Mouse (Mus musculus) cortical plate, adult 2 months (tissue): ENCODE measurements at regions not wholly inside any gene's neighbourhood (a gene's known extent, or its start where the extent isn't known, plus 50 kb on each side); places are given as distances from the start of the nearest gene placed in this dataset.

Source experiments
- CTCF ChIP-seq: fragments of 200-500 bp; IDR thresholded peaks from 2 replicates; pipeline ENCODE4 v1.5.1; 2011; ENCODE audit warnings: mild to moderate bottlenecking, control low read depth, low read length; ENCODE audit not compliant: insufficient read depth; ENCODE audit errors: extremely low read depth
- POLR2A ChIP-seq: fragments of 200-500 bp; IDR thresholded peaks from 2 replicates; pipeline ENCODE4 v1.6.1; 2011; ENCODE audit warnings: mild to moderate bottlenecking, low read length, control low read depth; ENCODE audit not compliant: insufficient read depth; ENCODE audit errors: extremely low read depth

- TF ChIP-seq POLR2A (no peak), CTCF (no peak)
These were observed 419.5 kb upstream of the Cd180 start for GRCm38 (mm10) chr13:102273818-102274217.
